Mouse (Mus musculus) lung, adult 2 months (tissue): ENCODE results near the gene Trrap.
A peak's percentile ranks its signal among the peaks of the same experiment; 100 is the strongest.

Experiments used
- CTCF ChIP-seq: fragments of 200-500 bp; IDR thresholded peaks from 2 replicates; pipeline ENCODE4 v1.5.1; 2011; ENCODE audit warnings: mild to moderate bottlenecking, low read length, control low read depth; ENCODE audit not compliant: insufficient read depth
- POLR2A ChIP-seq: fragments of 200-500 bp; IDR thresholded peaks from 2 replicates; pipeline ENCODE4 v1.6.1; 2011; ENCODE audit warnings: low read depth, mild to moderate bottlenecking, control low read depth, low read length, borderline replicate concordance; ENCODE audit errors: extremely low read depth

DNA sequence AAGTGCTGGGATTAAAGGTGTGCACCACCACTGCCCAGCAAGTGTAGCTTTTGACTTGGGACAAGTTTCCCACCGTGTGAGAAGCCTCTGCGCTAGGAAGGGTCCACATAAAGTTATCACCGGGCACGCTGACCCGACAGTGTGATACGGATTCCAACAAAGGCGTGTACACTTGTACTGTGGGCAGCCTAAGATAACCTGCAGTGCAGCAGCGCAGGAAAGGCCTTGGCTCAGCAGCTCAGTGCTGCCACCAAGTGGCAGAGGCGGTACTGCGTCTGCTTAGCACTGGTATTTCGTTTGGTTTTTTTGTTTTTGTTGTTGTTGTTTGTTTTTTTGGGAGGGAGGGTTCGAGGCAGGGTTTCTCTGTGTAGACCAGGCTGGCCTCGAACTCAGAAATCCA is 108.4 kb downstream of the Trrap start:
- TF ChIP-seq POLR2A (no peak), CTCF (peak; percentile 99)
